Mouse (Mus musculus): ENCODE results near the gene Tmem255a.

GRCm38 (mm10) chrX:38216986-38217675 lies 35.1 kb downstream of the Tmem255a start:
- TF ChIP-seq POLR2A (IDR thresholded peaks at IDR 0.05; ENCODE audit: low read depth, low read length) (no peak), CTCF (conservative IDR thresholded peaks at IDR 0.05; ENCODE audit: insufficient read depth, insufficient read length, low read depth, low read length) (no peak)

All from kidney, adult 2 months (tissue).